Mouse (Mus musculus) ES-E14 (cell line): Measurements from ENCODE around the gene Lyl1.

Source experiments
- CHD2 ChIP-seq: IDR thresholded peaks from 2 replicates; pipeline ENCODE4 v1.6.1; 2014; ENCODE audit warnings: mild to moderate bottlenecking, low read depth, low read length, inconsistent platforms
- HCFC1 ChIP-seq: IDR thresholded peaks from 2 replicates; pipeline ENCODE4 v1.6.1; 2012; ENCODE audit warnings: low read length, inconsistent platforms, borderline replicate concordance; ENCODE audit not compliant: insufficient read depth
- MAFK ChIP-seq: IDR thresholded peaks from 2 replicates; pipeline ENCODE4 v1.6.1; 2014; ENCODE audit warnings: mild to moderate bottlenecking, low read depth, low read length, inconsistent platforms; ENCODE audit not compliant: insufficient read depth
- ZC3H11A ChIP-seq: IDR thresholded peaks from 2 replicates; pipeline ENCODE4 v1.6.1; 2012; ENCODE audit warnings: low read depth, mild to moderate bottlenecking, inconsistent platforms, low read length, borderline replicate concordance
- ZNF384 ChIP-seq: IDR thresholded peaks from 2 replicates; pipeline ENCODE4 v1.6.1; 2012; ENCODE audit warnings: low read depth, low read length, inconsistent platforms

DNA sequence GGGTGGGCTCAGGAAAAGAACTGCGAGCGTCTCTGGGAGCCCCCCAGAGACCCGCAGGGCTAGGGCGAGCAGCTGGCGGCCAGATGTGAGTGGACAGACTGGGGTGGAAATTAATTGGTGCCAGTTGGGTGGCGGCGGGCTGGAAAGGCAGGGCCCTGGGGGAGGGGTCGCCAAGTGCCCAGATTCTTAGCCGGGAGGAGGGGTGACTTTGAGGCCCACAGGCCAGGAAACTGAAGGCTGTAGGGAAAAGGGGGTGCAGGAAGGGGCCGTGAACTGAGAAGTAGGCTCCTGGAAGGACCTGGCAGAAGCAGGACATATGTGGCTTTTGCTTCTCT, 45.1 kb upstream of the Lyl1 start:
- TF ChIP-seq HCFC1 (no peak), ZNF384 (no peak), CHD2 (no peak), ZC3H11A (no peak), MAFK (no peak)
